Comparison of ENCODE assay signal across 8 mouse cellular contexts in genomic region chr11:118428944-118429709, GRCm38 (mm10). TPM values are rescaled to one million over a fixed set of nuclear protein-coding genes. Genes with fewer than 3 reads are reported as not detected.
DNase-seq lines count a peak whose midpoint lies in the region; ATAC-seq and TF ChIP-seq lines count a peak whose summit lies in the region.

No protein-coding gene starts in this region.

- no peak for TF ChIP-seq CTCF in lung, postnatal 0 days (IDR thresholded peaks at IDR 0.05)
- TF ChIP-seq CTCF in cerebellum, adult 2 months (IDR thresholded peaks at IDR 0.05; ENCODE audit: borderline replicate concordance, insufficient read depth, low read depth, low read length) = no peak

- H3K27ac ChIP-seq in embryonic facial prominence, embryonic 12.5 days = peak overlapping the region; percentile 32
- peak overlapping the region; percentile 23; the same call in 1 of the 2 replicates for H3K27ac ChIP-seq in hindbrain, embryonic 14.5 days
- H3K27ac ChIP-seq in lung, postnatal 0 days (ENCODE audit: low read length) = peak overlapping the region; percentile 71; the same call in 1 of the 2 replicates
- no peak overlapping the region for H3K27ac ChIP-seq in cerebellum, adult 2 months (ENCODE audit: insufficient read depth, low read length)

- no peaks in the 10 kb centered on the region for H3K27me3 ChIP-seq in embryonic facial prominence, embryonic 12.5 days
- H3K27me3 ChIP-seq in hindbrain, embryonic 14.5 days (ENCODE audit: control insufficient read depth, insufficient read depth, low read length) = no peaks in the 10 kb centered on the region
- H3K27me3 ChIP-seq in lung, postnatal 0 days (replicated peaks; ENCODE audit: insufficient read depth, low read length) = no peaks in the 10 kb centered on the region
- H3K27me3 ChIP-seq in cerebellum, adult 2 months (ENCODE audit: control insufficient read depth, insufficient read depth, low read length) = no peaks in the 10 kb centered on the region

- H3K9ac ChIP-seq in embryonic facial prominence, embryonic 12.5 days = peak overlapping the region; percentile 52
- H3K9ac ChIP-seq in hindbrain, embryonic 14.5 days = peak overlapping the region; percentile 5; the same call in 1 of the 2 replicates
- peak overlapping the region; percentile 3; the same call in 1 of the 2 replicates for H3K9ac ChIP-seq in lung, postnatal 0 days (replicated peaks; ENCODE audit: low read depth)

- no peaks in the 10 kb centered on the region for H3K36me3 ChIP-seq in embryonic facial prominence, embryonic 12.5 days
- no peaks in the 10 kb centered on the region for H3K36me3 ChIP-seq in hindbrain, embryonic 14.5 days (replicated peaks; ENCODE audit: control insufficient read depth, insufficient read depth)
- H3K36me3 ChIP-seq in lung, postnatal 0 days (ENCODE audit: insufficient read depth, low read length) = no peaks in the 10 kb centered on the region

- DNase-seq in adrenal gland, postnatal 10 days = peak; percentile 33
- no peak for DNase-seq in adrenal gland, postnatal 4 days (ENCODE audit: low spot score in 2 of 2)
- DNase-seq in hindbrain, embryonic 14.5 days (ENCODE audit: low spot score) = no peak
- DNase-seq in lung, postnatal 0 days (ENCODE audit: low spot score) = no peak
- no peak for DNase-seq in cerebellum, postnatal 10 days
- no peak for DNase-seq in cerebellum, adult 2 months
- DNase-seq in gastrocnemius, postnatal 10 days = no peak

- no peak for ATAC-seq in embryonic facial prominence, embryonic 12.5 days (ENCODE audit: insufficient number of reproducible peaks, insufficient read depth, low FRiP score, low TSS enrichment)
- ATAC-seq in hindbrain, embryonic 14.5 days (ENCODE audit: low FRiP score) = no peak
- ATAC-seq in lung, postnatal 0 days = no peak

- H3K4me1 ChIP-seq in embryonic facial prominence, embryonic 12.5 days = peaks cover 54% of the 10 kb centered on the region
- H3K4me1 ChIP-seq in hindbrain, embryonic 14.5 days (replicated peaks; ENCODE audit: control insufficient read depth, insufficient read depth, low read length) = peaks cover 39% of the 10 kb centered on the region
- H3K4me1 ChIP-seq in lung, postnatal 0 days (ENCODE audit: insufficient read depth, low read depth, low read length) = peaks cover 27% of the 10 kb centered on the region
- H3K4me1 ChIP-seq in cerebellum, adult 2 months (ENCODE audit: control insufficient read depth, insufficient read depth, low read length) = peaks cover 10% of the 10 kb centered on the region

- peak overlapping the region; percentile 53 for H3K4me2 ChIP-seq in embryonic facial prominence, embryonic 12.5 days (replicated peaks)
- H3K4me2 ChIP-seq in hindbrain, embryonic 14.5 days (replicated peaks) = peak overlapping the region; percentile 37
- peak overlapping the region; percentile 37 for H3K4me2 ChIP-seq in lung, postnatal 0 days (replicated peaks; ENCODE audit: low read depth, low read length)

- TF ChIP-seq POLR2A in cerebellum, adult 2 months (IDR thresholded peaks at IDR 0.05; ENCODE audit: borderline replicate concordance, insufficient read depth, low read length) = no peak

- 50% methylated on average over 8 of the region's 8 CpGs for WGBS in embryonic facial prominence, embryonic 12.5 days
- 56% methylated on average over 8 of the region's 8 CpGs for WGBS in hindbrain, embryonic 14.5 days
- WGBS in lung, postnatal 0 days = 37% methylated on average over 8 of the region's 8 CpGs
- WGBS in cerebellum, adult 2 months = 73% methylated on average over 8 of the region's 8 CpGs

- peak overlapping the region; percentile 37 for H3K4me3 ChIP-seq in embryonic facial prominence, embryonic 12.5 days
- H3K4me3 ChIP-seq in hindbrain, embryonic 14.5 days (replicated peaks; ENCODE audit: low read length) = peak overlapping the region; percentile 7; the same call in 1 of the 2 replicates
- peak overlapping the region; percentile 15; the same call in 1 of the 2 replicates for H3K4me3 ChIP-seq in lung, postnatal 0 days (ENCODE audit: low read depth, low read length)
- H3K4me3 ChIP-seq in cerebellum, adult 2 months (replicated peaks; ENCODE audit: insufficient read depth, low read depth, low read length) = no peak overlapping the region

- H3K9me3 ChIP-seq in embryonic facial prominence, embryonic 12.5 days = no peaks in the 10 kb centered on the region
- no peaks in the 10 kb centered on the region for H3K9me3 ChIP-seq in hindbrain, embryonic 14.5 days (ENCODE audit: control insufficient read depth, low read length)
- no peaks in the 10 kb centered on the region for H3K9me3 ChIP-seq in lung, postnatal 0 days (ENCODE audit: low read length)

- no peak for TF ChIP-seq EP300 in lung, postnatal 0 days (IDR thresholded peaks at IDR 0.05)

RNA-seq across cellular contexts. Expression of gene C1qtnf1, which starts 1.1 kb away (rescaled TPM):
- 10 to 100 TPM; 27.7 to 28.7 TPM for total RNA-seq in adrenal gland, postnatal 10 days (2021)
- total RNA-seq in adrenal gland, postnatal 4 days (2021) = 10 to 100 TPM; 25.0 to 33.4 TPM
- 5.7 and 6.7 TPM in 2 replicates for polyA plus RNA-seq in embryonic facial prominence, embryonic 12.5 days (2016; fragmentation: Nextera tagmentation; extraction: Ambion mirVana)
- 5.0 and 5.2 TPM in 2 replicates for polyA plus RNA-seq in hindbrain, embryonic 14.5 days (2014; fragmentation: Nextera tagmentation; extraction: Ambion mirVana)
- polyA plus RNA-seq in lung, postnatal 0 days (2015; fragmentation: Nextera tagmentation; extraction: Ambion mirVana) = 7.2 and 9.1 TPM in 2 replicates
- 1.5 and 1.7 TPM in 2 replicates for polyA plus RNA-seq in cerebellum, adult 2 months (2012; rRNA removed)
- 10 to 100 TPM; 31.8 to 37.4 TPM for total RNA-seq in gastrocnemius, postnatal 10 days (2021)

RNA-seq across cellular contexts. Expression of gene Cant1, which starts 10.2 kb away (rescaled TPM):
- total RNA-seq in adrenal gland, postnatal 10 days (2021) = 10 to 100 TPM; 29.7 to 29.8 TPM
- total RNA-seq in adrenal gland, postnatal 4 days (2021) = 10 to 100 TPM; 33.7 to 36.5 TPM
- polyA plus RNA-seq in embryonic facial prominence, embryonic 12.5 days (2016; fragmentation: Nextera tagmentation; extraction: Ambion mirVana) = 33.4 and 35.5 TPM in 2 replicates
- polyA plus RNA-seq in hindbrain, embryonic 14.5 days (2014; fragmentation: Nextera tagmentation; extraction: Ambion mirVana) = 25.4 and 26.9 TPM in 2 replicates
- 21.3 and 22.5 TPM in 2 replicates for polyA plus RNA-seq in lung, postnatal 0 days (2015; fragmentation: Nextera tagmentation; extraction: Ambion mirVana)
- 41.8 and 42.6 TPM in 2 replicates for polyA plus RNA-seq in cerebellum, adult 2 months (2012; rRNA removed)
- 10 to 100 TPM; 13.1 to 14.9 TPM for total RNA-seq in gastrocnemius, postnatal 10 days (2021)

RNA-seq across cellular contexts. Expression of gene Lgals3bp, which starts 27.2 kb away (rescaled TPM):
- total RNA-seq in adrenal gland, postnatal 10 days (2021) = 10 to 100 TPM; 55.4 to 58.3 TPM
- total RNA-seq in adrenal gland, postnatal 4 days (2021) = 10 to 100 TPM; 60.6 to 61.6 TPM
- 1.4 and 2.7 TPM in 2 replicates for polyA plus RNA-seq in embryonic facial prominence, embryonic 12.5 days (2016; fragmentation: Nextera tagmentation; extraction: Ambion mirVana)
- polyA plus RNA-seq in hindbrain, embryonic 14.5 days (2014; fragmentation: Nextera tagmentation; extraction: Ambion mirVana) = 4.0 and 4.7 TPM in 2 replicates
- polyA plus RNA-seq in lung, postnatal 0 days (2015; fragmentation: Nextera tagmentation; extraction: Ambion mirVana) = 30.8 and 44.3 TPM in 2 replicates
- polyA plus RNA-seq in cerebellum, adult 2 months (2012; rRNA removed) = 23.6 and 24.9 TPM in 2 replicates
- total RNA-seq in gastrocnemius, postnatal 10 days (2021) = 10 to 100 TPM; 10.7 to 18.2 TPM

RNA-seq across cellular contexts. Expression of gene Engase, which starts 47.5 kb away (rescaled TPM):
- 10 to 100 TPM; 12.7 to 16.3 TPM for total RNA-seq in adrenal gland, postnatal 10 days (2021)
- total RNA-seq in adrenal gland, postnatal 4 days (2021) = 10 to 100 TPM; 19.6 to 22.3 TPM
- polyA plus RNA-seq in embryonic facial prominence, embryonic 12.5 days (2016; fragmentation: Nextera tagmentation; extraction: Ambion mirVana) = 7.1 and 8.9 TPM in 2 replicates
- 5.0 and 7.4 TPM in 2 replicates for polyA plus RNA-seq in hindbrain, embryonic 14.5 days (2014; fragmentation: Nextera tagmentation; extraction: Ambion mirVana)
- 4.7 and 4.9 TPM in 2 replicates for polyA plus RNA-seq in lung, postnatal 0 days (2015; fragmentation: Nextera tagmentation; extraction: Ambion mirVana)
- 8.3 and 9.3 TPM in 2 replicates for polyA plus RNA-seq in cerebellum, adult 2 months (2012; rRNA removed)
- total RNA-seq in gastrocnemius, postnatal 10 days (2021) = 10 to 100 TPM; 16.6 to 17.3 TPM
